Mouse (Mus musculus): Measurements from ENCODE around the gene Ndfip2.
A peak's percentile ranks its signal among the peaks of the same experiment; 100 is the strongest.

Gene Ndfip2

DNA sequence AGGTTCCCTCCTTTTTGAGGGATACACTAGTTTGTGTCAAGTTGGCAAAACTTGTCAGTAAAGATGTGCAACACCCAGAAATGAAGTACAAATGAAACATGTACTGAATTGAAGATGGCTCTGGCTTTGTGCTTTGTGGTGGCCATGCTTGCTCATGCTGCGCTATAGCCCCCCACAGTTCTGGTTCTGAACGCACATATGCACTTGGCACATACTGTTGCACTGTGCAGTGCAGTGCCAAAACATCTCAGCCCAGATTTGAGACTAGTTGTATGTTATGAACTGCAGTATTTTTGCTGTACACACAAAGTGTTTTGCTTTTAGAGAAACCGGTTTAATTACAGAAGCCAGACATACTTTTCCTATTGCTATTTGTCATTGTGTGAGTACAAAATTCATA, 25.7 kb downstream of the Ndfip2 start:
- no peak for DNase-seq (ENCODE audit: low read depth)

DNA sequence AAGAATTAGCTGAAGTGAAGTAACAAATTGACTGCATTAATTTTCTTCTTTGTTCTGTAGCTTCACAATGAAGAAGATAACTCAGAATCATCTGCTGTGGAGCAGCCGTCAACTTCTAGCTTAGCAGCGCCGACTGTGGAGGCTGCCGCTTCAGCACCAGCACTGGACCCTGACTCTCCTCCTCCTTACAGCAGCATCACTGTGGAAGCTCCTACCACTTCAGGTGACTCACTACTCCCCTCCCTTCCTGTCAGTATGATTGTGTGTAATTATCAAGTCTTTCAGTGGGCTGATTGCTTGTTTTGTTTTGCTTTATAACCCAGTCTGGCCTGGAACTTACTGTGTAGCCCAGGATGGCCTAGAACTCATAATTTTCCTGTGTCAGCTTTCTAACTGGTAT, 29.2 kb downstream of the Ndfip2 start:
- DNase-seq (ENCODE audit: low read depth) = peak; percentile 15

DNA sequence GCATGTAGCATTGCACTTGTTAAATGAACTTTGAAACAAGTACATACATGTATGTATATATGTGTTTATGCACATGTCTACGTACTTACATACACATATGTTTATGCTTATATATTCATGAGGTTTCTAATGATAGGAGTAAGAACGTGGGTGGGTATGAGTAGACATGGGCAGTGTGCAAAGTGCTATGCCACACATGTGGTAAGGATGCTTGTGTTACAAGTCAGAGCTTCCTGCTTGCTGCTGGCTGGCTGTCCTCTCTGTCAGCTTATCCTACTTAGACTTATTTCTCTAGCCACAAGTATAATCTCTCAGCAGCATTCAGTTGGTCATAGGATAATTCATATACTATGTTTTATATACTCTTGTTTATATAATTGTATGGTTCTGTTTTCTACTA, 29.6 kb downstream of the Ndfip2 start:
- peak; percentile 22 for DNase-seq (ENCODE audit: low read depth)

DNA sequence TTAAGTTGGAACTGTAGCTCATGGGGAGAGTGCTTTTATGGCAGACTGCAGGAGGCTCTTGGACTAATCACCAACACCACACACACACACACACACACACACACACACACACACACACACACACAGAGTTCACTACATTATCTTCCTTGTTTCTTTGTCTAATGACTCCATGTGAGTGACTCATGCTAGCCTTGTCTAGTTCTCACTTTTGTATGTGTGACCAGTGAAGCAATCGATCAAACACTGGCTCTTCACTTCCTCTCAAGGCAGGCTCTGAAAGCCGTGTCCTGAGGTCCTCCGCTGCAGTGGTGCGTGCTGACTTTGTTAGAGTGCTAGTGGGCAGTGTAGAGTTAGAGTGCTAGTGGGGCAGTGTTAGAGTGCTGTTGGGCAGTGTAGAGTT, 30.2 kb downstream of the Ndfip2 start:
- no peak for DNase-seq (ENCODE audit: low read depth)

DNA sequence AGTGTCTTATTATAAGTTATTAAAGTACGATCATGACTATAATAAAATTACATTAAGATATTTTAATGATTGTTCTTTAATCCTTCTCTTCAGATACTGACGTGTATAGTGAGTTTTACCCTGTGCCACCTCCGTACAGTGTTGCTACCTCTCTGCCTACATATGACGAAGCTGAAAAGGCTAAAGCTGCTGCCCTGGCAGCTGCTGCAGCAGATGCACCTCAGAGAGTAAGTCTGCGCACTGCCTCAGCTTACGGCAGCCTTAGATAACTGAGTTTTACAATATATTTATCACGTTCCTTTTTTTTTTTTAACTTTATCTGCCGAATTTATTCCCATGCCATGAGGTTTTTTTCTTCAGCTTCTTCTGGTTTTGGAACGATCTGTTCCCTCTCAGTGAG, 33.8 kb downstream of the Ndfip2 start:
- no peak for DNase-seq (ENCODE audit: low read depth)

DNA sequence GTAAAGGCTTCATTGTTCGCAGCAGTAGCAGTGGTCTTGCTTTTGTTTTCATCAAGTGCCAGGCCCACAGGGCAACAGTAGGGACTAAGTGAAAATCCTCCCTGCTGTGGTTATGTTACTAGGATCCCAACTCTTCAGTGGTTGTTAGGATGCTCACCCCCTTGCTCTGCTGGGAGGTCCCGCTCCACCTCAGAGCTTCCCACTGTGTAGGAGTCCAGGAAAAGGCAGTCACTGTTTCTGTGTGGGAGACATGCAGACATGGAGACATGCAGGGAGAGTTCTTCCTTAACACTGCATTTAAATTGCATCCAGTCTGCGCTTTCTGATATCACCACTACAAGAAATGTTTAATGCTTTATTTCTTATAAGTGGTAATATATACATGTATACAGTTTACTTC, 35.4 kb downstream of the Ndfip2 start:
- no peak for DNase-seq (ENCODE audit: low read depth)

DNA sequence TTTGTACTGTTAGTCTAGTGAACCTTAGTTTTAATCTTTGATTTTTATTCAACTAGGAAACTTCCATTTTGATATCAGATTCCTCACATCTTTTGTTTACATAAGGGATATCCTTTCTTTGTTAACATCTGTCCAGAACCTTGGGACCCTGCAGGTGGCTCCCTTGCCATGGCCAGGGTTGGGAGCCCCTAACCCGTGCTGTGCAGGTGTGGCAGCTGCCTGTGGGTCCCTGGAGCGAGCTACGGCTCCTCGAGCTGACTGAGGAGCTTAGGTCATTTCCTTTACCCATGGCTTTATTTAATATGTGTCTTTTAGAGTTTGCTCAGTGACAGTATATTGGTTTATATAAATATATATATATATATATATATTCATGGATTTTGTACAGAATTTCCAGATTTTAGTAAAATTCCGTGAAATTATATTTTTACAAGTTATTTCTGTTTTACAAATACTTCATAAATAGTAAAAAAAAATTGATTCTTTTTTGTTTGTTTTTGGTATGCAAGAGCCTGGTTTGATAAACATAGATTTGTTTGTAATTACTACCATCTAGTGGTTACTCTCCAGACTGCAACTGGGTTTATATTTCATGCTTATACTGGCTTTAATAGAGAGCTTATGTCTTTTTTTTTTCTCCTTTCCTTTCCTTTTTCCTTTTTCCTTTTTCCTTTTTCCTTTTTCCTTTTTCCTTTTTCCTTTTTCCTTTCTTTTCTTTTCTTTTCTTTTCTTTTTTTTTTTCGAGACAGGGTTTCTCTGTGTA, 37.6 kb downstream of the Ndfip2 start:
- peak; percentile 88 for DNase-seq (ENCODE audit: low read depth)

GRCm38 (mm10) chr14:105299744-105300255, 41.4 kb downstream of the Ndfip2 start:
- DNase-seq (ENCODE audit: low read depth) = no peak

GRCm38 (mm10) chr14:105300551-105300950, 42.2 kb downstream of the Ndfip2 start:
- DNase-seq (ENCODE audit: low read depth) = no peak

DNA sequence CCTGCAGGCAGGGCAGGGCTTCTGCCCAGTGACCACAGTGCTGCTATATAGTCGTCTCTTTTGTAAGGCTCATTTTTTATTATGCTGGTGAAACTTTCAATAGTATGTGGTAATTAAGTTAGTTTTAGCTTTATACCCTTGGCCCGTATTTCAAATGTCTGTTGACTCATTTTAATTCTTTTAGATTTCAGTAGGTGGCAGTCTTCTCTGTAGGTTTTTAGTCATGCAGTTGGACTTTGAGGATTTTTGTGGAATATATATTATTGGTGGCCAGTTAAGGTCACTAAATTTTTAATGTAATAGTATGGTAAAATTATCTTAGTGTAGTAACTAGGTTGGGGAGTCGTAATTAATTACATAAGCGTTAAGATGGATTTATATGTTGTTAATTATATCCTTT, 44.3 kb downstream of the Ndfip2 start:
- DNase-seq (ENCODE audit: low read depth) = no peak

DNA sequence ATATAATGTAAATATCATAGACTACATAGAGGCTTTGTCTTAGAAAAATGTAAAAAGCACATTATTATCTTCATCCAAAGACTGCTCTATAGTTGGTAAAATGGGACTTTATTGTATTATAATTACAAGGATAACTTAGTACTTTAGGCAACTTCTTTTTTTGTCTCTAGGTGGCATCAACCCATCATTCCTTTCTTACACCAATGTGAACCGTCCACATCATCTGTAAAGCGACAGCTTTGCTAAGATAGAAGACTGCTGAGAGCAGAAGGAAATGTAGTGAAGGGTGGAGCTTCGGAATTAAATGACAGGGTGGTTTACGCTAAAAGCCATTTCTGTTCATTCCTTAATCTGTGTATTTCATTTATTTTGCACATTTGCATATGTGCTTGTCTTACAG, 49.3 kb downstream of the Ndfip2 start:
- no peak for DNase-seq (ENCODE audit: low read depth)

DNA sequence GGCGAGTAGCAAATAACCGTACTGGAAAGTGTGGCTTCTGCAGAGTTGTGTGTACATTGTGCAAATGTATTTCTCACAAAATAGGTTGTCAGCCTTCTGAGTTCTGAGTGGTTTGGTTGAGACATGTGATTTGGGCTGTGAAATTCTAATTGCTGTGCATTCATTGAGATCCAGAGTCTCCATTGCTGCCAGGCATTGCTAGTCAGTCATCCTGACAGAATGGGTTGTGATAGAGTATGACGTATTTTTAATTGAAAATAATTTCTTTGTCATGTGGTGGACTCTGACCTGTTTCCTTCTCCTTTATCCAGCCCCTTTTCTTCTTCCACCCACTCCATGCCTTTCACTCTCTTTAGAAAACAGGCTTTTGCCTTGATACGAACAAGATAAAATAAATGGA, 54.0 kb downstream of the Ndfip2 start:
- DNase-seq (ENCODE audit: low read depth) = no peak

DNA sequence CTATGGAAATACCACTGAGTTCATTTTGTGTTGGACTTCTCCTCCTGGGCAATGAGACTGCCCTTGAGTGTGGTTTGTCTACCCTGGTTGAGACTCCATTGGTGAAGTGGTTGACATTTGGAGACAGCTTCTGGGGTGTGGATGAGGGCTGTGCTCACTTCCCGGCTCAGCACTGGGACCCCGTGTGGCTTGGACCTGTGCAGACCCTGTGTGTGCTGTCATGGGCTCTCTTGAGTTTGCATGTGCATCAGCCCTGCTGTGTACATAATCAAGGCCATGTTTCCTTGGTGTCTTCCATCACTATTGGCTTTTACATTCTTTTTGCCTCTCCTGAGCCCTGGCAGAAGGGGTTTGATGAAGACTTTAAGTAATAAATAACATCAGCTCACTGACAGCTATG, 54.6 kb downstream of the Ndfip2 start:
- no peak for DNase-seq (ENCODE audit: low read depth)

GRCm38 (mm10) chr14:105313877-105314276, 55.5 kb downstream of the Ndfip2 start:
- no peak for DNase-seq (ENCODE audit: low read depth)

GRCm38 (mm10) chr14:105321712-105322111, 63.3 kb downstream of the Ndfip2 start:
- no peak for DNase-seq (ENCODE audit: low read depth)

GRCm38 (mm10) chr14:105322829-105323228, 64.5 kb downstream of the Ndfip2 start:
- DNase-seq (ENCODE audit: low read depth) = no peak

DNA sequence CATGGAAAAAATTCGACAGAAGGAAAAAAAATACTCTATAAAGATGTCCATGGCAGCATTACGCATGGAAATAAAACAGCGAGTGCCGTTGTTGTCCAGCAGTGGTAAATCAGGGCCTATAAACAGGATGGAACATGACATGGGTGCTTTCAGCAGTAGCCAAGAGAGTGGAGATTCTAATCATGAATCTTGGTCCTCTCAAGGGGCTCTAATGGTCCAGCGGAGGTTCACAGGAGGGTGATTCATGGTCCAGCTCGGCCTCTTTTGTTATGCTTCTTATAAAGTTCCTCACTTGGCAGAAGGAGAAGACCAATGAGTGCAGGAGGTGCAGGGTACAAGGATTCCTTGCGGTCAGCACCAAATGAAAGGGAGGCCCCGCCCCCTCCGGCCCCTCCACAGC, 65.1 kb downstream of the Ndfip2 start:
- DNase-seq (ENCODE audit: low read depth) = no peak

DNA sequence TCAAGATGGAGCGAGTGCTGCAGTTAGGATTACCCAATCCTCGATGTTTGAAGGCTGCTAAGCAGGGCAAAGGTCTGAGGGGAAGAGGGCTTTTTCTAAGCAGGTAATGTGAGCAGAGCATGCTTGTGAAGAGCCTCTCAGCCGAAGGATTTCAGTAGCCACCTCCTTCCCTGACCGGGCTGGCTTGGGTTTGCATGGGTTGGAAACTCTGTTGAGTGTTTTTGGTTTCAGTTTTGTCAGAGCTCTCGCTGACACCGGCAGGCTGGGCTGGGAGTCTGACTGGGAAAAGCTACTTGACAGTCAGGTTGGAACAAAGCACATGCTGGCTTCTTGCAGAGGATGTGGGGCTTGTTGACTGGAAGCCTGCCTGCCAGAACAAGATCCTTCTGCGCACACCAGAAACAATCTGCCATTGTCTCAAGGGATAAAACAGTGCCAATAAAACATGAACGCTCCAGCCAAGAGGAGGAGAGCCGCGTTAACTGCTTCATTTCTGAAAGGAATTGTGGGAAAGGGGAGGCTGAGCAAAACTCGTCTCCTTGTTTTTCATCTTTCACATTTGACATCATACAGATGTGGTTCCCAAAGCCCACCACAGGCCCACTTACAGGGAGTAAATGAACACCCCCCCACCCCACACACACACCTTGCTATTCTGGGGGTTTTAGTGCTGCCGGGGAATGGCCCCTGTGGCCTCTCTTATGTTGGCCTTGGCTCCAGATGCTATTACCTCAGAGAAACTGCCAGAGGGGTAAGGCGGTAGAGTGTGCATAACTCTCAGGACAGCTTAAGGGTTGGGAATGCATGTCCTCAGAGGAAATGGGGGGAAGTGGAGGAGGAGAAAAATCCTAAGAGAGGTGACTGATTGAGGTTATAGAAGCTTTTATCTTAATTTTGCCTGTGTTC, 70.3 kb downstream of the Ndfip2 start:
- peak; percentile 39 for DNase-seq (ENCODE audit: low read depth)

DNA sequence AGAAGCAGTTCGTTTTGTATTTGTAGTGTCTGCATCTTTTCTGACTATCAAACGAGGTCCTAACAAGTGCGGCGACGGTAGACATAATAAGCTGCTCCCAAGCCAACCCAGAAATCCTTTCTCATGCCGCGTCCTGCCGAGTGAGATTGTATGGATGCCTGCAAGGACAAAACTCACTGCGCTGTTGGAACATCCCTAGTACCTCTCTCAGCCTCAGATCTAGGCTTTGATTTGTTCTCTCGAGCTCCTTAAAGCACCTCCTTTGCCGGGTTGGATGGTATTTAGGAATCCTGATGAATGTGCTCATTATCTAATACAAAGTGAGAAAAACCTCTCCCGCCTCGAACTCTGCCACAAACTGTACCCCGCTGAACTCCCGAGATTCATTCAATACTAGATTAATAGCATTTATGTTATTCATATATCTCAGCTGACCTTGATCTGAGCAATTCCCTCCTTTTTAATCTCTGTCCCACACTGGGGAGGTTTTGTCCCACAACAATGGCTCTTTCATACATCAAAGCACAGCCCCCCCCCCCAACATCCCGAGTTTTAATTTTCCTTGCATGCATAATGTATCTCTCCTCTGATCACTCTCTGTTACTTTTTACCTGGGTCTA, 75.2 kb downstream of the Ndfip2 start:
- no peak for DNase-seq (ENCODE audit: low read depth)

GRCm38 (mm10) chr14:105341765-105342164, 83.4 kb downstream of the Ndfip2 start:
- no peak for DNase-seq (ENCODE audit: low read depth)

DNA sequence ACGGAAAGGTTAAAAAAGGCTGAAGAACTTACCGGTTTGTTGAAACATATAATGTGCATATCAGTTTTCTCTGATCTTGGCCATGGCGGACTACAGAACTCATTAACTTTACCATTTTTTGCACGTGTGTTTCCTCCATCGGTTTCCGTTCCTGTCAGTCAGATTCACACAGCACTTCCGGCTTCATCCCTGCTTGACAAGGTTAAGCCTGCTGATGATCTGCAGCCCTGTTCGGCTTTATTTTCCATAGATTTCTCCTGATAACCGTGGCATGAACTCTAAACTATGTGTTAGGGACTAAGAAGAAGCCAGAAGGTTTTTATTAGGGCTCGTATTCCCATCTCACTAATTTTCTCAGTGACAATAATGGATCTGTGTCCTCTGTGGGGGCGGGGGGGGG, 95.7 kb downstream of the Ndfip2 start:
- no peak for DNase-seq (ENCODE audit: low read depth)

Measured in induced T-regulatory cell, adult 2 months (primary cell).